Mouse (Mus musculus) Patski (cell line): ENCODE results near the gene Gm20388. TPM values are rescaled to one million over a fixed set of nuclear protein-coding genes. Genes with fewer than 3 reads are reported as not detected.

Experiments used
- ATAC-seq: fragments of 100-300 bp; one replicate; pipeline ENCODE4 v1.8.0; 2021
- CTCF ChIA-PET: fragments of 350-600 bp; sonication (Branson Sonifier 250); formaldehyde crosslinking; loops from one replicate; lab custom pipeline; 2022; ENCODE audit warnings: inconsistent platforms; lab: Charles Lee
- POLR2A ChIA-PET: fragments of 350-600 bp; sonication (Branson Sonifier 250); formaldehyde crosslinking; loops from one replicate; lab custom pipeline; 2022; ENCODE audit warnings: antibody characterized with exemption, inconsistent platforms; lab: Charles Lee
- DNase-seq: peaks from one replicate; pipeline ENCODE4 v3.0.0-alpha.2; 2011; ENCODE audit warnings: low read depth, low spot score
- H3K27me3 ChIP-seq: fragments of 371-371 bp; one replicate; pipeline ENCODE4 v1.5.1; 2021
- CTCF ChIP-seq: fragments of 100-300 bp; IDR thresholded peaks from one replicate; pipeline ENCODE4 v1.5.1; 2021
- in situ Hi-C: fragments of 300-500 bp; cut with MboI; formaldehyde crosslinking; loops from 3 replicates; pipeline ENCODE4 v1.11.1; 2018; ENCODE audit warnings: low pct_unique_long_range_greater_than_20kb, mixed read lengths
- polyA plus RNA-seq: library from polyadenylated mRNA; unstranded; gene quantifications from one replicate; pipeline ENCODE4 v1.2.3, GENCODE M21; 2021

Gene Gm20388
- polyA plus RNA-seq, 1 experiment from 2014 or later = 86.7 TPM

GRCm38 (mm10) chr8:123333864-123334263 is 3423.2 kb downstream of the Gm20388 start:
- H3K27me3 ChIP-seq = no peaks in the 10 kb centered on the region
- ATAC-seq (no peak), DNase-seq (no peak)
- ChIA-PET CTCF (interaction anchor here (1.4 kb wide), 1 partner anchor 12 kb away, joined by 3 read pairs; no protein-coding TSS in a partner anchor), POLR2A (no interaction called here)
- no peak for TF ChIP-seq CTCF
- in situ Hi-C loops = no loop called here

DNA sequence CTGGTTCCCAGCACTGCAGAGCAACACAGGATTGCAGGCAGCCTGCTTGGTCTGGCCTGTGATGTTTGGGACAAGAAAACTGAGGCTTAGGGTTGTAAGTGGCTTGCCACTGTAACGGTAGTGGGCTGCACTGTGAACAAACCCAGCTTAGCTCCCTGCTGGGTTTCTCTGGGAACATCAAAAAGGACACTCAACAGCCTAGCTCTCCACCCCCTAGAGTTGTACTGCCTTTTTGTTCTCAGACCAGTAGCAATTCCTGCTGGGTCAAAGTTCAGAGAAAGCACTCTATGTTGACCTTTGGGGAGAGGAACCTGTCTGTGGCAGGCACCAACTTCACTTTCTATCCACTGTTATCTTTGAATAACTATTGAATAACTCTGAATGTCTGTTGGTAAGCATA is 3423.8 kb downstream of the Gm20388 start:
- H3K27me3 ChIP-seq = no peaks in the 10 kb centered on the region
- TF ChIP-seq CTCF = no peak
- DNase-seq = no peak
- in situ Hi-C loops = no loop called here
- no peak for ATAC-seq
- CTCF ChIA-PET = interaction anchor here (1.4 kb wide), 1 partner anchor 11 kb away, joined by 3 read pairs; no protein-coding TSS in a partner anchor
- POLR2A ChIA-PET = no interaction called here

DNA sequence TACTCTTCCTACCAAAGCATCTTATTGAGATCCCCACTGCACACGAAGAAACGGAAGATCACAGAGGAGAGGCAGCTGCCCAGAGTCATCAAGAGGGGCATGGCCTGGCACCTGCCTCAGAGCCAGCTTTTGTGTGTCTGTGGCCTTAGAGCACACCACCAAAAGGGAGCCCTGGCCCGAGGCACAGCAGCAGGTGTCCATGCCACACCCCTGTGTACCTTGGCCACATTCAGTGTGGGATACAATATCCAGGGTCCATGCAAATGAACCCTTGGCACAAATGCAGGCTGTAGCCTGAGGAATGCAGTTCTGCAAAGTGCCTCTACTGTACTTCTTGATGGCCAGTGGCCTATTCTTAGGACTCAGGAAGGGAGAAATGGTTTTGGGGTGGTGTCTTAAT is 3426.8 kb downstream of the Gm20388 start:
- in situ Hi-C loops = no loop called here

DNA sequence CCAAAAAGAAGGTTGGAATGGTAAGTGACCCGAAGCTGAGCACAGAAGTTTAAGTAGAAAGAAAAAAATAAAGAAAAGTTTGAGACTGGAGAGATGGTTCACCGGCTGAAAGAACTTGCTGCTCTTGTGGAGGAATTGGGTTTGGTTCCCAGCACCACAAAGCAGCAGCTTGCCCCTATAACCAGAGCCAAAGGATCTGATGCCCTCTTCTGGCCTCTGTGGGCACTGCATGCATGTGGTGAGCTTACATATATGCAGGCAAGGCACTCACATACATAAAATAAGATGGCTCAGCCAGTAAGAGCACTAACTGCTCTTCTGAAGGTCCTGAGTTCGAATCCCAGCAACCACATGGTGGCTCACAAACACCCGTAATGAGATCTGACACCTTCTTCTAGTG is 3429.4 kb downstream of the Gm20388 start:
- no peak for DNase-seq
- ChIA-PET CTCF (interaction anchor here (1.4 kb wide), 1 partner anchor 11 kb away, joined by 3 read pairs; no protein-coding TSS in a partner anchor), POLR2A (interaction anchor here (0.6 kb wide), 1 partner anchor 35 kb away, joined by 3 read pairs; no protein-coding TSS in a partner anchor)
- no peak for TF ChIP-seq CTCF
- in situ Hi-C loops = no loop called here
- no peaks in the 10 kb centered on the region for H3K27me3 ChIP-seq
- ATAC-seq = no peak

More for the DNA sequence above, 3426.8 kb downstream of the Gm20388 start:
- TF ChIP-seq CTCF = no peak
- ATAC-seq (no peak), DNase-seq (no peak)
- no peaks in the 10 kb centered on the region for H3K27me3 ChIP-seq
- ChIA-PET POLR2A (no interaction called here), CTCF (interaction anchor here (1.2 kb wide), 1 partner anchor 14 kb away, joined by 3 read pairs; no protein-coding TSS in a partner anchor)

DNA sequence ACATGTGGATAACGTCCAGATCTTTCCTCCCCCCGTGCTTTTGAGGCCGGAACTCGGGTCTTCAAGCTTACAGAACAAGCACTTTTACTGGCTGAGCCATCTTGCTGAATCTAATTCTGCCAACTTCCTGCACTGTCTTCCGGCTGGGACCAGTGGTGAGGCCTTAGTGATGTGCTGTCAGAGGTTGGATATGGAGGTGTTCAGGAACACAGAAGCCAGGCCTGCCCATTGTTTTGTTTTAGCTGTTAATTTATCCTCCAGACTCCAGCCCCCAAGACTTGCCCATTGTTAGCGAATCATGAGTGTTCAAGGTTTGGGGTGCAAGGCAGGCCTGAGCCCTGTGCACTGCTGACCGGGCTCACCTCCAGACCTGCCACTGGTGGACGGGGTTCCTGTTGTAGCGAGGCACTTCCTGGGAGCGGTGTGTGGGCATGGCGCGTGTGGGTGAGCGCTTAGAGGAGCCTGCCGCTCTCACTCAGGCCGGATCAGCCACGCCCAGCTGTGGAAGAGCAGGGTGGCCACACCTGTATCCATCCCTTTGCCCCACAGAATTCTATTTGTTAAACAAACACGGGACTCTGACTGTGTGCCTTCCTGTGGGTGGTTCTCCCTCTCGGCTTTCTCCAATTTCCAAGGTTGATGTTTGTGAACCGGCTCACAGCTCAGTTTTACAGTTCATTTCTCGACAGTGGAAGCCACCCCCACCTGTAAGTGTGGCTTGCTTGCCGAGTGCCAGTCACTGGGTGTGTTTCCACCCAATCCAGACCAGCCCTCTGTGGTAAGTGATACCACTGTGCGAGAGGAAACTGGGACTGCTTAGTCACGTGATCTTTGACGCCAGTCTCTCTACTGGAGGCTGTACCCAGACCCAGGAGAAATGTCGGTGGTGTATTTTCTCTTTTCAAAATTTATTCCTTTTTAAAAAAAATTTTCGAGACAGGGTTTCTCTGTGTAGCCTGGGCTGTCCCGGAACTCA is 3430.7 kb downstream of the Gm20388 start:
- no peak for TF ChIP-seq CTCF
- no peaks in the 10 kb centered on the region for H3K27me3 ChIP-seq
- CTCF ChIA-PET = no interaction called here
- no peak for DNase-seq
- ATAC-seq = no peak
- POLR2A ChIA-PET = no interaction called here
- in situ Hi-C loops = no loop called here

GRCm38 (mm10) chr8:123342253-123342652 is 3431.6 kb downstream of the Gm20388 start:
- DNase-seq (no peak), ATAC-seq (no peak)
- in situ Hi-C loops = no loop called here
- no peaks in the 10 kb centered on the region for H3K27me3 ChIP-seq
- TF ChIP-seq CTCF = no peak
- ChIA-PET POLR2A (no interaction called here), CTCF (no interaction called here)

DNA sequence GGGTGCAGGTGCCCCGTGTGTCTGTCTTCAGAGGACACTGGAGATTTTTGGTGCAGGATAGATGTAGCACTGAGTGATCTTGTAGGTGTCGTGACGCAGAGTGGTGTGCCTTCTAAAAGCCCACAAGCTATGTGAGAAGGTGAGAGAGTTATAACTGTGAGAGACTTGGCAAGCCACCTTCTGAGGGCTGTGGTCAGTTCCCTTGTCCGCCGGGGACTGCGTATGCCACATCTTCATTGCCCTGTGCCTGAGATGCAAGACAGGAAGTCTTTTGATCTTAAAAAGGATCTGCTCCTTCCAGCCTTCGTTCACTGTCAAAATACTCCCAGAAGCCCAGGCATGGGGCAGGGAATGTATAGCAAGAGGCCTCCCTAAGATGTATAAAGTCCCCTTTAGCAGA is 3432.3 kb downstream of the Gm20388 start:
- CTCF ChIA-PET = interaction anchor here (1.2 kb wide), 1 partner anchor 10 kb away, joined by 3 read pairs; the partner anchor contains the start of gene Spire2
- POLR2A ChIA-PET = interaction anchor here (0.9 to 1.2 kb wide), 2 partner anchors 12 to 29 kb away, joined by 4 read pairs; no protein-coding TSS in a partner anchor
- H3K27me3 ChIP-seq = no peaks in the 10 kb centered on the region
- ATAC-seq (no peak), DNase-seq (no peak)
- in situ Hi-C loops = no loop called here
- TF ChIP-seq CTCF = no peak

GRCm38 (mm10) chr8:123343422-123343821 is 3432.8 kb downstream of the Gm20388 start:
- TF ChIP-seq CTCF = no peak
- no peak for DNase-seq

DNA sequence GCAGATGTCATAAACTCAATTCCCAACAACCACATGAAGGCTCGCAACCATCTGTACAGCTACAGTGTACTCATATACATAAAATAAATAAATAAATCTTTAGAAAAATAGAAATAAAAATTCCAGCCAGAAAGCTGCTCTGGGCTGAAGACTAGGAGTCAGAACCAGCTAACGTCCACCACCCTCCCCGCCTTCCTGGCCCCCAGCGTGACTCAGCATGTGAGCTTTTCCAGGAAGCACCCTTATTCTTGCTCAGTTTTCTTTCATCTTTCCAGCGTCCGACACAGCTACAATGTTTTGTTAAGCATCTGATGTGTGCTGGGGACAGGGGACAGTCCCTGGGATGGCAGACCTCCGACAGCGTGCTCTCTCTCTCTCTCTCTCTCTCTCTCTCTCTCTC is 3434.5 kb downstream of the Gm20388 start:
- ATAC-seq = no peak

More at GRCm38 (mm10) chr8:123343422-123343821, 3432.8 kb downstream of the Gm20388 start:
- no peaks in the 10 kb centered on the region for H3K27me3 ChIP-seq
- ATAC-seq = no peak
- CTCF ChIA-PET = interaction anchor here (0.9 to 1.2 kb wide), 3 partner anchors 11 to 19 kb away, joined by 3 read pairs; partner anchors contain the start of gene Spire2
- POLR2A ChIA-PET = interaction anchor here (0.9 to 1.2 kb wide), 2 partner anchors 12 to 30 kb away, joined by 4 read pairs; no protein-coding TSS in a partner anchor
- in situ Hi-C loops = no loop called here

DNA sequence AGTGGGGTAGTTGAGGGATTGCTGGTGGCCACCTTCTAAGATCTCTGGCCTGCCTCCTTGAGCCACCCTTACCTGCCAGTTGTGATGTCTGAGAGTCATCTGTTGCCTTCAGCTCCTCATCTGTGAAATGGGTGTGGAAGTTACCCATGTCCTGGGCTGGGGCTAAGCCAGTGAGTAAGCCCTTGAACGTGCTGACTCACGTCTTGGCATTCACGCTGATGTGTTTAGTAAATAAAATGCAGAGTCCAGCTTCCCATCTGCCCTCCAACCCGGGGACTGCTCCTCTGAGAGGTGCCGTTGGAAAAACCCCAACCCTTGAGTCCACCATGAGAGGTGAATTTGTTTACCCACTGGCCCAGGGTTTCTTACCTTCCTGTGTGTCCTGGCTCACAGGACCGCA is 3435.2 kb downstream of the Gm20388 start:
- no peak for TF ChIP-seq CTCF
- H3K27me3 ChIP-seq = no peaks in the 10 kb centered on the region
- POLR2A ChIA-PET = interaction anchor here (1.3 kb wide), 1 partner anchor 15 kb away, joined by 3 read pairs; no protein-coding TSS in a partner anchor
- CTCF ChIA-PET = interaction anchor here (0.9 to 1.1 kb wide), 3 partner anchors 12 to 15 kb away, joined by 3 read pairs; partner anchors contain the start of gene Spire2
- DNase-seq = no peak
- in situ Hi-C loops = no loop called here
- ATAC-seq = no peak

More for the DNA sequence above, 3434.5 kb downstream of the Gm20388 start:
- ChIA-PET POLR2A (interaction anchor here (1.3 kb wide), 1 partner anchor 16 kb away, joined by 3 read pairs; no protein-coding TSS in a partner anchor), CTCF (interaction anchor here (0.9 to 1.1 kb wide), 3 partner anchors 11 to 16 kb away, joined by 3 read pairs; partner anchors contain the start of gene Spire2)
- in situ Hi-C loops = no loop called here
- no peaks in the 10 kb centered on the region for H3K27me3 ChIP-seq
- no peak for TF ChIP-seq CTCF
- no peak for DNase-seq
